Mouse (Mus musculus) embryonic facial prominence, embryonic 13.5 days (tissue): Measurements from ENCODE around the gene Dnaja3. TPM values are rescaled to one million over a fixed set of nuclear protein-coding genes. Genes with fewer than 3 reads are reported as not detected.
A peak's percentile ranks its signal among the peaks of the same experiment; 100 is the strongest.

Experiments used
- ATAC-seq: fragments of 200-750 bp; cut with Nextera tagmentation; 2 replicates; pipeline ENCODE4 v1.8.0; 2017; ENCODE audit warnings: low read depth; ENCODE audit not compliant: insufficient number of reproducible peaks, insufficient read depth, low FRiP score, low TSS enrichment
- H3K27ac ChIP-seq: fragments of 300-500 bp; sonication (generic); 2 replicates; pipeline ENCODE4 v1.5.1; 2015; ENCODE audit warnings: moderate library complexity, mild to moderate bottlenecking, inconsistent platforms
- H3K27me3 ChIP-seq: fragments of 300-500 bp; sonication (generic); 2 replicates; pipeline ENCODE4 v1.6.1; 2015; ENCODE audit warnings: mild to moderate bottlenecking, inconsistent platforms
- H3K36me3 ChIP-seq: fragments of 300-500 bp; sonication (generic); 2 replicates; pipeline ENCODE4 v1.6.1; 2015; ENCODE audit warnings: mild to moderate bottlenecking, inconsistent platforms
- H3K4me1 ChIP-seq: fragments of 300-500 bp; sonication (generic); 2 replicates; pipeline ENCODE4 v1.6.1; 2015; ENCODE audit warnings: inconsistent platforms
- H3K4me2 ChIP-seq: fragments of 300-500 bp; sonication (generic); 2 replicates; pipeline ENCODE4 v1.6.1; 2015; ENCODE audit warnings: moderate library complexity, mild to moderate bottlenecking, inconsistent platforms
- H3K4me3 ChIP-seq: fragments of 300-500 bp; sonication (generic); 2 replicates; pipeline ENCODE4 v1.5.1; 2015; ENCODE audit warnings: mild to moderate bottlenecking, inconsistent platforms
- H3K9ac ChIP-seq: fragments of 300-500 bp; sonication (generic); 2 replicates; pipeline ENCODE4 v1.6.1; 2015; ENCODE audit warnings: mild to moderate bottlenecking, inconsistent platforms
- H3K9me3 ChIP-seq: fragments of 300-500 bp; sonication (generic); 2 replicates; pipeline ENCODE4 v1.6.1; 2016; ENCODE audit warnings: inconsistent platforms
- WGBS: fragments of 180-500 bp; shearing (Covaris S2); methylation state at CpG from one replicate; pipeline ENCODE4 v1.1.7; 2015; ENCODE audit warnings: mixed read lengths; 5-methylcytosine and 5-hydroxymethylcytosine counted together
- polyA plus RNA-seq: library from polyadenylated mRNA; unstranded; fragments of >200 nt; fragmentation: Nextera tagmentation; extraction: Ambion mirVana; gene quantifications from 2 replicates; pipeline ENCODE4 v1.2.1, GENCODE M21; 2015

The Dnaja3 gene
- 54.0 and 58.7 TPM in 2 replicates for polyA plus RNA-seq

DNA sequence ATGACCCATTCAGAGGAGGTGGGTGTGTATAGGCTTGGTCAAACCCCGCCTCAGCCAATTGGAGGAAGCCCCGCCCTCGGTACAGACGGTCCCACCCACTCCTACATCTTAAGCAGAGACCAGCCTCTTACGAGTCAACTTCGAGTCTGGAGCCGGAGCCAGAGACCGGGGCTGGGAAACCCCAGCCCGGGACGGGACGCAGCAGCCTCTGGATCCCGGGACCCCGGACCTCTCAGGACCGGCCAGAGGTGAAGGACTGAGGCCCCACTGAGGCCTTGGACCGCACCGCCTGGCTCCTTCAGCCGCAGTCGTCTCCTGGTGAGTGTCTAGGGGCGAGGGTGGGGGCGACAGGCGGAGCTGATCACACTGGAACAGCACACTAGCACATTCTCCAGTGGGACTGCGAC is at the start of gene Dnaja3, which contains the start of gene Vasn:
Gene Dnaja3, plus strand, starts transcription at position 159 of the 407 bp plus-strand sequence.
Gene Vasn, plus strand, starts transcription at position 111 of the 407 bp plus-strand sequence.
- no peaks in the 10 kb centered on the region for H3K27me3 ChIP-seq
- peaks cover 17% of the 10 kb centered on the region; the same call in 1 of the 2 replicates for H3K36me3 ChIP-seq
- peak within 1 kb of the TSS; percentile 89 for H3K9ac ChIP-seq
- peak within 1 kb of the TSS; percentile 84 for H3K4me3 ChIP-seq
- whole genome bisulfite sequencing: under 1% methylated on average over 22 of the region's 22 CpGs
- H3K4me2 ChIP-seq: peak within 1 kb of the TSS; percentile 85
- H3K4me1 ChIP-seq: peaks cover 62% of the 10 kb centered on the region
- peak; percentile 92 for ATAC-seq
- H3K27ac ChIP-seq: peak within 1 kb of the TSS; percentile 93
- no peaks in the 10 kb centered on the region for H3K9me3 ChIP-seq

DNA sequence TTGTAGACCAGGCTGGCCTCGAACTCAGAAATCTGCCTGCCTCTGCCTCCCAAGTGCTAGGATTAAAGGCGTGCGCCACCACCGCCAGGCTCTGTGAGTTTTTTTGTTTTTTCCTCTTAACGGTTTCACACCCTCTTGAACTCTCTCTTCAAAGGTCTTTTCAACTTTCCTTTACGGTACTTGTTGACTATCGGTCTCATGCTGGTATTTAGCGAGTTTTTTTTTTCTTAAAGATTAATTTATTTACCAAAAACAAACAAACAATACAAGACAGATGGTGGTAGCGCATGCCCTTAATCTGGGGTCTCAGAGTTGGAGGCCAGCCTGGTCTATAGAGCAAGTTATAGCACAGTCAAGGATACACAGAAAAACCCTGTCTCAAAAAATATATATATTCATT is 49.6 kb upstream of the Dnaja3 start:
- H3K9me3 ChIP-seq: no peaks in the 10 kb centered on the region
- H3K4me3 ChIP-seq: no peak overlapping the region
- 93% methylated on average over 9 of the region's 9 CpGs for WGBS
- H3K4me1 ChIP-seq: peaks cover 42% of the 10 kb centered on the region
- peaks cover 14% of the 10 kb centered on the region for H3K36me3 ChIP-seq
- H3K4me2 ChIP-seq: no peak overlapping the region
- no peaks in the 10 kb centered on the region for H3K27me3 ChIP-seq
- no peak overlapping the region for H3K27ac ChIP-seq
- no peak overlapping the region for H3K9ac ChIP-seq
- ATAC-seq: no peak

DNA sequence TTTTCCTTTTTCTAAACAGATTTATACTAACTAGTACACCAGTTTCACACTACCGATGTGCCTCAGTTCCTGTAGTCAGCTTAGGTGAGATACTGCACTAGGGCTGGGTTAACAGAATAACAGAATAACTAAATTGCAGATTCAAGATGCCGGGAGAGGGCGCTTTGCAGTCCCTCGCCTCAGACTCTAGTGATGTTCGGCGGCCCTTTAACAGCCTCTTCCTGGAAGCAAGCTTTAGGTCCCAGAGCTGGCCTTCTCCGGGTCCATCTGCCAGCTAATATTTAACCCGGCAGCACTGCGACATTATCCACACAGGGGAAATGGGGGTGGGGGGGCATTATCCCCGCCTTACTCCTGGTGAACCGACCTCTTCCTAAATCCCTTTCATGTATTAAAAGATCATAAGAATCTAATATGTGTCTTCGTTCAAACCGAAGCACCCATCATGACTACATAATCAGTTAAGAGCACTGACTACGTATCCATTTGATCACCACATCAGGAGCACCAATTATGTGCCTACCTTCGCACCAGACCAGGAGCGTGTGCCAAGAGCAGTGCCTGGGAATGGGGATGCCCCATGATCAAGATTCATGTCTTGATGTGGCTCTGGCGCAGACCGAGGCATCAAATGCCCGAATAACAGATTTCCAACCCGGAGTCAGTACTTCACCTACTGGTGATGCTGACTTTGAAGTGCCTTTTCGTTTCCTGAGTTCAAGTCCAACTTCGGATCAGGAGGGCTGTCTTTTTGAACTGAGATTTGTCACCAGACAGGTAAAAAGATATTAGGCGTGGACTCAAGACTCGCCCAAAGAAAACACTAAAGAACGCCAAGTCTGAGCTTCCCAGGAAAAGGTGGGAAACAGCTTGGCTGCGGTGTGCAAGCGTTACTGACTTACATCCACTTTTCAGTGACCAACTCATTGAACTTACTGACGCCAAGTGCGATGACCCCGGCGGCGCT is 46.6 kb upstream of the Dnaja3 start:
- Histone ChIP-seq H3K9me3 (no peaks in the 10 kb centered on the region), H3K27ac (peak overlapping the region; percentile 96), H3K4me2 (peak overlapping the region; percentile 99), H3K36me3 (peaks cover 14% of the 10 kb centered on the region), H3K9ac (peak overlapping the region; percentile 95), H3K4me3 (peak overlapping the region; percentile 89), H3K4me1 (peaks cover 51% of the 10 kb centered on the region), H3K27me3 (no peaks in the 10 kb centered on the region)
- no peak for ATAC-seq
- 11% methylated on average over 32 of the region's 32 CpGs for WGBS

DNA sequence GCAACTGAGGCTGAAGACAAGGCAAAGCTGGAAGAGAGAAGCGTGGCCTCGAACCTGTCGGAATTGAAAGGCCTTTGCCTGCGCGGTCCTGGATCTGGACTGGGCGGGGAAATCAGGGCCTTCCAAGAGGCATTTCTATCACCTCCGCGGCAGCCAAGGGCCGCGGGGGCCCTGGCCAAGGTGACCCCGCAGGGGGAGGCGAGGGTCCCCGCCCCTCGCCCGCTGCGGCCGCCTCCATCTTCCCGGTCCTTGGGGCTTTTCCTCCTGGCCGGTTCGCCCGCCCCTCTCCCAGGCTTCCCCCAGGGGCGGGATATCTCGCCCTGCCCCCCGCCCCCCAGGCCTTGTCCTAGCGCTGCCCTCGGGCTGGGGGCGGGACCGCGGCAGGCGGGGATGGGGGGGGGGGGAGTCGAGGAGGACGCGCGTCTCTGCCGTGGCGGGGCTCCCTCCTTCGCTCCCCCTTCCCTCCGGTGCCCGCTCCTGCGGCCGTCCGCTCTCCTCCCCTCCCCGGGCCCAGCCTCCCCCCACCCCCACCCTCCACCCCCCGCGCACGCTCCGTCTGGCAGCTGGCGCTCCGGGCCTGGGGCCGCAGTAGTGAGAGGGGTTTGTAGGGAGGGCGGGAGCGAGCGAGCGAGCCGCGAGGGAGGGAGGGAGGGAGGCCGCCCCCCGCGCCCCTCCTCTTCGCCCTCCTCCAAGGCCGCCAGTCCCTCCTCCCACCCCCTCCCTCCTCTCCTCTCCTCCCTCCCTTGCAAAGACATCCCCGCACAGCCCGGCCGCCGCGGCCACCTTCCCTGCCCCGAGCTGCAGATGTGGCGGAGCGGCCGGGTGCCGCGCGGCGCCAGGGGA is 45.6 kb upstream of the Dnaja3 start, which contains the start of gene Glis2:
Gene Glis2, plus strand, starts transcription at position 743 of the 843 bp plus-strand sequence.
- peak; percentile 88 for ATAC-seq
- Histone ChIP-seq H3K36me3 (peaks cover 14% of the 10 kb centered on the region), H3K4me3 (peak within 1 kb of the TSS; percentile 89), H3K4me1 (peaks cover 61% of the 10 kb centered on the region), H3K4me2 (peak within 1 kb of the TSS; percentile 99), H3K27ac (peak within 1 kb of the TSS; percentile 96), H3K27me3 (no peaks in the 10 kb centered on the region), H3K9me3 (no peaks in the 10 kb centered on the region), H3K9ac (peak within 1 kb of the TSS; percentile 95)
- WGBS: under 1% methylated on average over 28 of the region's 74 CpGs

DNA sequence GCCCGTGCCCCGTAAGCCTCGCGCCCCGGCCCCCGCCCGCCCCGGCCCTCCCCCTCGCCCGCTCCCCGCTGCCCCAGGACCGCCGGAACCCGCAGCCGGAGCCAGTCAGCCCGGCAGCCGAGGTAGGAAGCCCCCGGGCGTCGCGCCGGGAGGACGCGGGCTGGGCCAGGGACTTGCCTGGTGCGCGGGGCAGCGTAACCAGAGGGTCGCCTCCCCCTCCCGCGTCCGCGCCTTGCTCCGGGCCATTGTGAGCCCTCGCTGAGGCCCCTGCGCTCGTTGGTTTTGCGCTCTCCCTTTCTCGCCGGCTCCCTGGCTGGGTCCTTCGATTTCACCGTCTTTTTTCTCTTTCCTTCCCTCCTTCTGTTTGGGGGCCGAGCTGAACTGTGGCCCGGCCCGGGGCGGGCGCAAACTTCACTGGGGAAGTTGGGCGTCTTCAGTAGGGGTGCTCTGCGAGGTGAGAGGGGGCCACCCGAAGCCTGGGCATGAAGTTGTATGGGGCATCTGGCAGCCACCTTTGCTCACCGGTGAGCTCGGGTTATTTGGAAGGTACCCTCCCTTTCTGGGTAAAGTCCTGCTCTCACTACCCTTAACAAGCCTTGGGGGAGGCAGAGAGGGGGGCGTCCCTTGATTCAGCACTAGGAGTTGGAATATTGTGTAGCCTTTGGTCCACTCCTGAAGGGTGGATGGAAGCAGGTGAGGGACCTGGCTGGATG is 44.8 kb upstream of the Dnaja3 start:
- peaks cover 69% of the 10 kb centered on the region for H3K4me1 ChIP-seq
- ATAC-seq: peak; percentile 12; the same call in 1 of the 2 replicates
- under 1% methylated on average over 39 of the region's 52 CpGs for WGBS

DNA sequence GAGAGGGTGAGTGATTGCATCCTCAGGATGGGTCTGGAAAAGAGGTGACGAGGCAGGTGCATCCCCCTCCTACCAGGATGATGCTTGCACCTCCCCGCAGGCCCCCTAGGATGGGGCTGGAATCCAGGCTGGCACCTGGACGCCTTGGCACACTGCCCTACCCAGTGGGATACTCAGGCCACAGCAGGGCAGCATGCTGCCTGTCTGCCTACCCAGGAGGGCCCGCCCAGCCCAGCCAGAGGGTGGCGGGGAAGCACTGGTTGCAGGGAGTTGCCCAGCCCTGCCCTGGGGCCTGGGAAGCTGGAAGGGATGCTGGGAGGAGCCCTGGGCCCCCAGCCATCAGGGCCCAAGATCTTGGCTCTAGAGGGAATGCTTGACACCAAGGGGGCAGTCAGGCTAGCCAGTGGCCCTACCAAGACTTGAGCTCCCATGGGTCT is 44.2 kb upstream of the Dnaja3 start:
- peak overlapping the region; percentile 95 for H3K9ac ChIP-seq
- no peaks in the 10 kb centered on the region for H3K27me3 ChIP-seq
- WGBS: 6% methylated on average over 5 of the region's 5 CpGs
- H3K4me2 ChIP-seq: peak overlapping the region; percentile 99
- H3K36me3 ChIP-seq: peaks cover 8% of the 10 kb centered on the region
- no peak for ATAC-seq
- peak overlapping the region; percentile 96 for H3K27ac ChIP-seq
- no peaks in the 10 kb centered on the region for H3K9me3 ChIP-seq
- peaks cover 74% of the 10 kb centered on the region for H3K4me1 ChIP-seq
- peak overlapping the region; percentile 89 for H3K4me3 ChIP-seq

More for the DNA sequence above, 44.8 kb upstream of the Dnaja3 start:
- H3K36me3 ChIP-seq: peaks cover 13% of the 10 kb centered on the region
- peak overlapping the region; percentile 99 for H3K4me2 ChIP-seq
- H3K27ac ChIP-seq: peak overlapping the region; percentile 96
- peak overlapping the region; percentile 89 for H3K4me3 ChIP-seq
- H3K9me3 ChIP-seq: no peaks in the 10 kb centered on the region
- peak overlapping the region; percentile 95 for H3K9ac ChIP-seq
- H3K27me3 ChIP-seq: no peaks in the 10 kb centered on the region

DNA sequence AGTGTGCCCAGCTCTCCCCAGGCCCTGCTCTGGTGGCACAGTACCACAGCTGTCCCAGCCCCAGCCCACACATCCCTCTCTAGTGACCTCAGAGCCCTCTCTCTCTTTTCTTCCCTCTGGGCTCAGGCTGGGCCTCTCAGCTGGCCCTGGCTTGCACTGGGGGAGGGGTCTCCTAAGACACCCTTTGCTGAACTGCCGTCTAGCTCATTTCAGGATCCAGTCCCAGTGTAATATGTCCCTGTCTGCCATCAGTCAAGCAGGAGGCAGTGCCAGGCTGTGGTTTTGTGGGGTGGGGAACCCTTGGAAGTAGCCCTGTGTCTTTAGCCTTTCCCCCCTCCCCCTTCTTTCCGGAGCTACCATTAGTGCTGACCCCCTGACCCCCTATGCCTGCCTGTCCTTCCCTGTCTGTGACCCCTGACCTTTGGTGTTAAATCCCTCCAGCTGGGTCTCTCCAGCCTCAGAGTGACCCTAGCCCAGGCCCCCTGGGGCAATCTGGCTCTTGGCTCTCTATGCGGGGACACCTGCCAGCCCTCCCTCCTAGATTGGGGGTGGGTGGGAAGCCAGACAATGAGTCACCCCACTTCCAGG is 43.6 kb upstream of the Dnaja3 start:
- peaks cover under 1% of the 10 kb centered on the region; the same call in 1 of the 2 replicates for H3K36me3 ChIP-seq
- H3K9me3 ChIP-seq: no peaks in the 10 kb centered on the region
- ATAC-seq: no peak
- peak overlapping the region; percentile 95 for H3K9ac ChIP-seq
- no peaks in the 10 kb centered on the region for H3K27me3 ChIP-seq
- H3K4me2 ChIP-seq: peak overlapping the region; percentile 99
- H3K4me3 ChIP-seq: peak overlapping the region; percentile 89
- H3K4me1 ChIP-seq: peaks cover 80% of the 10 kb centered on the region
- WGBS: 10% methylated on average over 3 of the region's 3 CpGs
- H3K27ac ChIP-seq: peak overlapping the region; percentile 96

DNA sequence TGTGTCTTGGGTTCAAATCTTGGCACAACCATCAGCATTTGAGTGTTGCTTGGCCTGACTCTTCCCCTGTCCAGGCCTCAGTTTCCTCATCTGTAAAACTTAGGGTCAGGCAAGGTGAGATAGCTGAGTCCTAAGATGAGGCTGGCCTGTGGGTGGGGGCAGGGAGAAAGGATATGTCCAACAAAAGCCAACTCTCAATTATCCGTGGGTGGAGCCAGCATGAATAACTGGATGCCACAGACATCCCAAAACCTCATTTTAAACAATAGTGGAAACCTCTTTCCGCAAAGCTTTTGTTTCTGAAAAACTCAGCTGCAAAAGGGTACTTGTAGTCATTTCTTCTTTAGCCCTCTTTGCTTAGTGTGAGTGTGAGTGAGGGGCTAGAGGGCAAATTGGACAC is 43.0 kb upstream of the Dnaja3 start:
- Histone ChIP-seq H3K36me3 (no peaks in the 10 kb centered on the region), H3K27me3 (no peaks in the 10 kb centered on the region), H3K9ac (peak overlapping the region; percentile 95), H3K4me3 (peak overlapping the region; percentile 89), H3K27ac (peak overlapping the region; percentile 96), H3K4me2 (peak overlapping the region; percentile 99), H3K9me3 (no peaks in the 10 kb centered on the region), H3K4me1 (peaks cover 83% of the 10 kb centered on the region)
- no peak for ATAC-seq
- WGBS: 34% methylated on average over 2 of the region's 2 CpGs

DNA sequence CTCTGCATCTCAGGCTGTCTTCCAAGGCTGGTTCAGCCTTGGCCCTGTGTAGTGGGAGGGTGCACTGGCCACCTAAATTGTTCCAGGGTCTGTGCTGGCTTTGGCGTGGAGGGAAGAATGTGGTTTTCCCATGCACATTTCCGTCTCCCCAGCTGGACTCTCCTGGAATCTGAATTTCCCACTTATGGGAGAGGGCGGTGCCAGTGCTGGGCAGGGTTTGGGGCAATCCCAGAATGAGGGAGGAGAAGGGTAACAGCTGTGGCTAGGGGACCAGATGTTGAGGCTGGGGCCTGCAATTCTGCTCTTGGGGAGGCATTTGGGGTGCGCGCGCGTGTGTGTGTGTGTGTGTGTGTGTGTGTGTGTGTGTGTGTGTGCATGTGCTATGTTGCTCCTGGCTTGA is 42.5 kb upstream of the Dnaja3 start:
- Histone ChIP-seq H3K4me1 (peaks cover 83% of the 10 kb centered on the region), H3K4me2 (peak overlapping the region; percentile 99), H3K4me3 (peak overlapping the region; percentile 89), H3K9ac (peak overlapping the region; percentile 95), H3K27me3 (no peaks in the 10 kb centered on the region), H3K36me3 (no peaks in the 10 kb centered on the region), H3K9me3 (no peaks in the 10 kb centered on the region), H3K27ac (peak overlapping the region; percentile 96)
- no peak for ATAC-seq
- WGBS: 31% methylated on average over 7 of the region's 7 CpGs

DNA sequence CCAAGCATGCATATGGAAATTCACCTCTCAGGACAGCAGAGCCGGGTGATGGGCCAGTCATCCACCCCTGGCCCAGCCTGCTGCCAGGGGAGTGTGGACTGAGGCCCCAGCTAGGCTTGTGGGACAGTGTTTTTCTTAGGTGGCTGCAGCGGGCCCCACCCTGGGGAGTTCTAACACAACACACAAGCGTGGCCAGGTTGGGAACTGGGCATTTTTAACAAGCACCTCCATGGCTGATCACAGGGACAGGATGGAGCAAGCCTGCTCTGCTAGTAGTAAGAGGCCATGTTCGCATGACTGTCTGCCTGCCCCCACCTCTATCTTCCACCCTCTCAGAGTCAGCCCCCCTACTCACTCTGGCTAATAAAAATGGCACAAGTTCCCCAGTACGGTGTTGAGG is 41.7 kb upstream of the Dnaja3 start:
- Histone ChIP-seq H3K36me3 (no peaks in the 10 kb centered on the region), H3K4me1 (peaks cover 83% of the 10 kb centered on the region), H3K27me3 (no peaks in the 10 kb centered on the region), H3K27ac (peak overlapping the region; percentile 96), H3K4me3 (0 out of 2 replicates have a peak overlapping the region, but pooled peaks have one; percentile 89), H3K9ac (peak overlapping the region; percentile 95), H3K9me3 (no peaks in the 10 kb centered on the region), H3K4me2 (peak overlapping the region; percentile 99)
- 59% methylated on average over 5 of the region's 5 CpGs for WGBS
- ATAC-seq: no peak
